Mouse (Mus musculus): ENCODE data around the gene Arih1. TPM values are rescaled to one million over a fixed set of nuclear protein-coding genes. Genes with fewer than 3 reads are reported as not detected.
"Not testable (repeated sequence)": the region's sequence is repeated elsewhere in the genome, so short reads cannot be mapped to it uniquely, and the experiment has no call there.

Arih1 gene
- total RNA-seq, 2 experiments from 2014 or later, result 122 to 130 TPM

GRCm38 (mm10) chr9:59458997-59459510 lies 27.4 kb downstream of the Arih1 start:
- peak; percentile 8 to 25 for DNase-seq

GRCm38 (mm10) chr9:59458416-59458815 lies 28.0 kb downstream of the Arih1 start:
- DNase-seq, result no peak

- no peak for DNase-seq
Measured at GRCm38 (mm10) chr9:59457671-59458070, 28.7 kb downstream of the Arih1 start.

DNA sequence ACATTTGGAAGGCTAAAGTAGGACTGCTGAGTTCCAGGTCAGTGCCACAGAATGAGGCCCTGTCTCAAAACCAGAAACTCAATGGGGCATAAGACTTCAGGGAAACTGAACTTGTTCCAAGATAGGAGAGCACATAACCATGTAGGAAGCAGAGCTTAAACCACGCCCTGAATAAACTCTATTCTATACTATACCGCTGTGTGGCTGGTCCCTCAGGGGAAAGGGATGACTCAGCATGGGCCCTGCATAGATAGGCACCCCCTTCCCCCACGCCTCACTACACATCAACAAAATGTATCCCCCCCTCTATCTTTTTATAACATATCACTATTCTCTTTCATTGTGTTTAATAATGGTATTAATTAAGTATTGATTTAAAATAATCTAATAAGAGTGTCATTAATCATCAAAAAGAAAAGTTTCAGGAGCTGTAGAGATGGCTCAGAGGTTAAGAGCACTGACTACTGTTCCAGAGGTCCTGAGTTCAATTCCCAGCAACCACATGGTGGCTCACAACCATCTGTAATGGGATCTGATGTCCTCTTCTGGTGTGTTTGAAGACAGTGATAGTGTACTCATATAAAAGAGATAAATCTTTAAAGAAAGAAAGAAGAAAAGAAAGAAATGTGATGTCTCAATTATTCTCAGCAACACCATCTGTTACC lies 30.9 kb downstream of the Arih1 start:
- no peak for DNase-seq

DNA sequence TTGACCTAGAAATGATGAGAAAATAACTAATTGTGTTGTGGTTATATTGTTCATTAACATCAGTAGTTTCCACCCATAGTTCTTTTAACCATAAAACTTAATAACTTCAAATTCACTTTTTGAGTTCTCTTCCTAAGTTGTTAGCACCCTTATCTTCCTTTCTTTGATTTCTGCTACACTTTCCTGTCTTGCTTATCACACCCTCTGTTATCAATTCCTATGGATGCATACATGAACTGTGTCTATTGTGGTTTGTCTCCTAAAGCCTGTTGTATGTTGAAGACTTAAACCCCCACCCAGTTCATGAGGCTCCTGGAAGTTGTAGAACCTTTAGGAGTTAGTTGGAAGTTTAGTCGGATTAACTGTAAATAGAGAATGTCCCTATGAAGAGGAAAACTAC lies 52.7 kb downstream of the Arih1 start:
- DNase-seq, result no peak

DNA sequence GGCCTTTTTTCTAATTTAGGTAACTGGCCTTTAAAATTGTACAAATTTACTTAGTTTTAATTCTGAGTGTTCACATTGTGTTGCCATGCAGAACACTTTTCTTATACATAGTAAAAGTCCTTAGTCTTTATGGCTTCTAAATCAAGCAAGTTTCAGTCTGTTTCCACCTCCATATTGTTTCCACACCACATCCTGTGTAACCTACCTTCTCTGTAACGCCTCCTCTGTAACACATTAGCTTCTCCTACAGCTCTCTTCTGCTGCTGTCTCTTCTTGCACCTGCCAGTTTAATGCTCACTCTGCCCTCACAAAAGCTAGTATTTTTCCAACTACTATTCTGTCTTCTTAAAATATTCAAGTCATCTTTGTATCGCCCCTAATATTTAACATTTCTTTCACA lies 54.8 kb downstream of the Arih1 start:
- no peak for DNase-seq

GRCm38 (mm10) chr9:59420487-59420886 lies 65.9 kb downstream of the Arih1 start:
- no peak for DNase-seq

DNA sequence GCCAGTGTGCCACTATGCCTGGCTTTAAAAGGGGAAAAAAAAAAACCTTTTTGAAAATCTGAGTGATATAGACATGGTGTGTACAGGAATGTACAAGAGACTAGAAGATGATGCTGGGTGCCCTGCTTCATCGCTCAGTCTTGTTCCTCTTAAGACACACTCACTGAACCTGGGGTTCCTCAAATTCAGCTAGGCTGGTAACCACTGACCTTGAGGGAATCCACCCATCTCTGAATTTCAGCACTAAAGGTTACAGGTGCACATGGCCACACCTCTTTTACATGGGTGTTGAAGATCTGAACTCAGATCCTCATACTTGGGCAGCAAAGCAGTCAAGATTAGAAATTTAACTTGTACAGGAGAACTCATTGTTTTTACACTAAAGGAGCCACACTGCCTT lies 79.1 kb downstream of the Arih1 start:
- DNase-seq, result no peak

GRCm38 (mm10) chr9:59389086-59389485 lies 97.3 kb downstream of the Arih1 start:
- DNase-seq, result no peak

DNA sequence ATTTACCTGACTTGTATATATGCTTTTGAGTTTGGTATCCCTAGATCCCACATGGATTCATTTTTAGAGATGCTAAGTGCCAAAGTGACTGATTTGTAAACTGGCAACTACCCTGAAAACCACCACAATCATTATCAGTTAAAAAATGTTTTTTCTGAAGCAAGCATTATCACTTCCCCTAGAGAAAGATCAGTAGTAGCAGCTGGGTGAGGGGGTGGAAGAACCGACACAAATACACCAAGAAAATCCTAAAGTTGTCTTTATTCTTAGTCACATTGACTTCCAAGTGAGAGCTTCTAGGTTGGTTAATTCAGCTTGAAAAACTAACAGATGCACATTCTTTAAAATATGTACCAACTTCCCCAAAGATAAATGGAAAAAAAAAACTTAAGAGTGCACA lies 98.1 kb downstream of the Arih1 start:
- DNase-seq, result no peak

DNA sequence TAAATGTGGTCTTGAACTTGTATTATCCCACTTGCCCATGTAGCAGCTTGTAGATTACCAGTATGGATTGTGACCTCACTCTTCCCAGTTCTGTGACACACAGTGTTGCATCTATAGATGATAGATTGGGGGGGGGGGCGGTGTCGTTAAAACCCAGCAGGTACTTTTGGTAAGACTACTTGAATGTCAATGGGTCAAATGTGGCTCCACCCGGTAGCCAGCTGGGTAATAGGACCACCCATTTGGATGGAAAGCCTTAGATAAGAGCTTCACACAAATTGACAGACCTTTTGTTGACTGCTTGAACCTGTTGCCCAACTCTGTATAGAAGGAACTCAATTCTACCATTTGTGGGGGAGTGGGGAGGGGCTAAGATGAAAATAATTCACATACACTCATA lies 99.0 kb downstream of the Arih1 start:
- no peak for DNase-seq

GRCm38 (mm10) chr9:59375626-59376025 lies 110.8 kb downstream of the Arih1 start:
- no peak for DNase-seq

GRCm38 (mm10) chr9:59369646-59370045 lies 116.8 kb downstream of the Arih1 start:
- no peak for DNase-seq

DNA sequence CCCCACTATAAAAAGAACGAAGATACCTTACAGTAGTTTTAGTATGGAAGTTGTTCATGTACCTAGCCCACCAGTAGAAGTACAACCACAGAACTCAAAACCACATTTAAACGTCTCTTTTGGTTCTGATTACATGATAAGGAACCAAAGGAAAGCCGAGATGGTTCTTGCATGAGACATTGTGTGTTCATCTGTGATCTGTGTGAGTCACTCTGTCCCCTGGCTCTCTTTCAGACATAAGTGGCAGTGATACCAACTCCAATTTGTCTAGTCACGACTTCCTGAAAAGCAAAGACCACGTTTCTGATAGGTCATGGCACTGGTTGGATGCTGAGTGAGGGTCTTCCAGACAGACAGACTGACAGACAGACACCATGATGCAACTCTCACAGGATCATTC lies 117.2 kb downstream of the Arih1 start:
- DNase-seq, result peak in 1 of 2 experiments; percentile 18

GRCm38 (mm10) chr9:59360487-59360886 lies 125.9 kb downstream of the Arih1 start:
- not testable (repeated sequence) for DNase-seq

GRCm38 (mm10) chr9:59358041-59358440 lies 128.4 kb downstream of the Arih1 start:
- not testable (repeated sequence) for DNase-seq

DNA sequence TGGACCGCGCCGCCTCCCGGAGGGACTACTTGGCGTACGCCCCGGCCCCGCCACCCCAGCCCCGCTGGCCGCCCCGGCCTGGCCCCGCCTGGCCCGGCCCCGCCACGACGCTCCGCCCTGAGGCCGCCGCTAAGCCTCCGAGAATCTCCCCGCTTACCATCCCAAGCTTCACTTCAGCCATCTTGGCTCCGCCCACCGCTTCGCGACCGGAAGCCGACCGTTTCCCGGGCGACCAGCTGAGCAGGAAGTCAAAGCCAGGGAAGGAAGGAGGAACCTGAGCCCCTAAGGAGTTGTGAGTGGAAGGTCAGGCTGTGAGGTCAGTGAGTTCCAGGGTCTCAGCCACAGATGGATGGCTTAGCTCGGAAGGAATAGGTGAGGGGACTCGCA lies 133.2 kb downstream of the Arih1 start, which contains the start of gene Bbs4:
Gene Bbs4 (minus strand): TSS at position 256 of the 387 bp plus-strand sequence.
- DNase-seq, result peak; percentile 97

DNA sequence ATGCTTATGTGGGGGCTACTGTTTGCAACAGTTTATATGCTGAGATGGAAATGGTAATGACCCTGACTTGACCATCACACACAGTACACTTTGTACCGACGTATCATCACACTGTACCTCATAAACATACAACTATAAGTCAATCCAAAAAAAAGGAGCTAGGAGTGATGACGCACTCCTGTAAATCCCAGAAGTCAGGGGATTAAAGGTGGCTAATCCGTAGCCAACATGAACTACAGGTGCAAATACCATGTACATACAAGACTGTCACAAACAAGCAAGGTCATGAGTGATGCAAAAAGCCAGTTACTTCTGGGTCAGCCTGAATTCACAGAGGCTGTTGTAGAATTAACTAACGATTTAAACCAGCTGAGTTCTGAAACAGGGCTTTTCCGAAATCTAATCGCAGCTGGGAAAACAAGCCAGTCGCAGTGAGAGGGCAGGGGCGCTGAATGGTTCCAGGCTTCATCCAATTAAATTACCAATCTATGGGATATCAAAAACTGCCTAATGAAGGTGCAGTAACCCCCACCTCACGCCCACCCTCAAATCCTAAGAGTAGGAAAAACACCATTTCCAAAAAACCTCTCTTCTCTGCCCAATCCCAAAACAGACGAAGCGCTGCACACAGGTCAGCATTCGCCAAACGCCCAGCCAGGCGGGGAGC lies 133.7 kb downstream of the Arih1 start:
- DNase-seq, result no peak

DNA sequence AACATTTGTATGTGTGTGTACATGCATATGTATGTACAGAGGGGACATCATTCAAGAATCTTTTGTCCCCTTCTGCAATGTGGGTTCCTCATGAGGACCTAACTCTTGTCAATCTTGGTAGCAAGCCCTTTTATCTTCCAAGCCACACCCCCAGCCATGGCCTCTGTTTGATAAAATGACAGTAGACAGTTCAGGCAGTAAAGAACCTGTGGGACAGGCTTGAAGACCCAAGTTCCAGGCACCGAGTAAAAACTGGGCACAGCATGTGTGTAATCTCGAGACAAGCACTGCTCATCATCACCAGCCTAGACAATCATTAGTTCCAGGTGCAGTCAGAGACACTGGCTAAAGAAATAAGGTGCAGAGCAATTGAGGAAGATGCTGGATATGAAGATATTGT lies 140.2 kb downstream of the Arih1 start:
- DNase-seq, result no peak

GRCm38 (mm10) chr9:59340002-59340401 lies 146.4 kb downstream of the Arih1 start:
- DNase-seq, result peak; percentile 23 to 44

DNA sequence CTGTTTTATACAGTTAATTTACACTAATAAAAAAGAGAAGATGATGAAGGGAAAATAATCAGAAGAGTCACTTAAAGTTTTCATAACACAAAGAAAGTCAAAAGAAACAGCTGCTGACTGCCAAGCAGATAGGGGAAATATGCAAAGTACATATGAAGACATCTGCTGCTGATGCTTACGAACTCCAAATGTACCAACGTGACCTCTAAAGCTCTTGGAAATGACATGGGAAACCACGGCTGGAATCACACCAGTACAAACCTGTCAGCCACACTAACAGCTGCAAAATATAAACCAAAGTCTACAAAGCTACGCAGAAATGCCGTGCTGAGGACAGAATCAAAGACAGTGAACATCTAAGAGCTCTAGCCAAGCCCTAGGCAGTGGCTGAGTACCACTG lies 147.3 kb downstream of the Arih1 start:
- no peak for DNase-seq

- DNase-seq, result no peak
Measured at GRCm38 (mm10) chr9:59338411-59338810, 148.0 kb downstream of the Arih1 start.
